ENCODE assay signal across 8 mouse cellular contexts in genomic region chr8:4165852-4166751, GRCm38 (mm10). TPM values are rescaled to one million over a fixed set of nuclear protein-coding genes. Genes with fewer than 3 reads are reported as not detected.
DNase-seq lines count a peak whose midpoint lies in the region; ATAC-seq and TF ChIP-seq lines count a peak whose summit lies in the region.

Evi5l (plus strand) TSS chr8:4166567.

- no peak within 1 kb of the TSS for H3K27ac ChIP-seq in heart, embryonic 12.5 days (ENCODE audit: poor library complexity, severe bottlenecking)
- H3K27ac ChIP-seq in kidney, postnatal 0 days = no peak within 1 kb of the TSS
- H3K27ac ChIP-seq in liver, embryonic 11.5 days (ENCODE audit: low read depth, low read length) = no peak within 1 kb of the TSS
- H3K27ac ChIP-seq in stomach, embryonic 14.5 days (ENCODE audit: low read length) = no peak within 1 kb of the TSS

- H3K4me2 ChIP-seq in heart, embryonic 12.5 days = peak within 1 kb of the TSS; percentile 95
- H3K4me2 ChIP-seq in kidney, postnatal 0 days (ENCODE audit: low read length) = peak within 1 kb of the TSS; percentile 94
- H3K4me2 ChIP-seq in liver, embryonic 11.5 days = peak within 1 kb of the TSS; percentile 90
- peak within 1 kb of the TSS; percentile 62 for H3K4me2 ChIP-seq in stomach, embryonic 14.5 days (replicated peaks; ENCODE audit: low read depth, low read length)

- H3K9me3 ChIP-seq in heart, embryonic 12.5 days (replicated peaks) = no peaks in the 10 kb centered on the region
- H3K9me3 ChIP-seq in kidney, postnatal 0 days (replicated peaks; ENCODE audit: low read length) = no peaks in the 10 kb centered on the region
- H3K9me3 ChIP-seq in liver, embryonic 11.5 days (ENCODE audit: control insufficient read depth, low read length) = no peaks in the 10 kb centered on the region
- H3K9me3 ChIP-seq in stomach, embryonic 14.5 days (ENCODE audit: control insufficient read depth, low read depth, low read length) = no peaks in the 10 kb centered on the region

- H3K4me3 ChIP-seq in heart, embryonic 12.5 days = peak within 1 kb of the TSS; percentile 91
- peak within 1 kb of the TSS; percentile 63 for H3K4me3 ChIP-seq in kidney, postnatal 0 days (replicated peaks; ENCODE audit: low read depth, low read length)
- H3K4me3 ChIP-seq in liver, embryonic 11.5 days (ENCODE audit: low read depth, low read length) = peak within 1 kb of the TSS; percentile 81
- peak within 1 kb of the TSS; percentile 80 for H3K4me3 ChIP-seq in stomach, embryonic 14.5 days (ENCODE audit: low read depth, low read length)

- no peak; the same call in 1 of the 2 replicates for TF ChIP-seq CTCF in kidney, postnatal 0 days (IDR thresholded peaks at IDR 0.05; ENCODE audit: low read depth)

- no peaks in the 10 kb centered on the region for H3K27me3 ChIP-seq in heart, embryonic 12.5 days (replicated peaks)
- no peaks in the 10 kb centered on the region for H3K27me3 ChIP-seq in kidney, postnatal 0 days (ENCODE audit: insufficient read depth, low read length)
- H3K27me3 ChIP-seq in liver, embryonic 11.5 days (replicated peaks; ENCODE audit: control insufficient read depth, insufficient read depth, low read length) = no peaks in the 10 kb centered on the region
- H3K27me3 ChIP-seq in stomach, embryonic 14.5 days (ENCODE audit: control insufficient read depth, insufficient read depth, low read length) = no peaks in the 10 kb centered on the region

- ATAC-seq in erythroid progenitor cell, adult 5-6 weeks (replicated peaks; ENCODE audit: low FRiP score, poor library complexity, severe bottlenecking) = peak; percentile 92
- ATAC-seq in heart, embryonic 12.5 days (ENCODE audit: insufficient number of reproducible peaks, low FRiP score) = peak; percentile 98
- peak; percentile 99 for ATAC-seq in kidney, postnatal 0 days (replicated peaks; ENCODE audit: low FRiP score, low read depth)
- peak; percentile 95 for ATAC-seq in liver, embryonic 11.5 days (replicated peaks; ENCODE audit: low FRiP score)
- peak; percentile 98 for ATAC-seq in stomach, embryonic 14.5 days (ENCODE audit: insufficient number of reproducible peaks, insufficient read depth, low FRiP score, low read depth)

- peak within 1 kb of the TSS; percentile 94 for H3K9ac ChIP-seq in heart, embryonic 12.5 days
- peak within 1 kb of the TSS; percentile 66 for H3K9ac ChIP-seq in kidney, postnatal 0 days (ENCODE audit: low read depth, low read length)
- H3K9ac ChIP-seq in liver, embryonic 11.5 days (ENCODE audit: low read depth, low read length) = peak within 1 kb of the TSS; percentile 76
- H3K9ac ChIP-seq in stomach, embryonic 14.5 days (replicated peaks; ENCODE audit: low read depth, low read length) = peak within 1 kb of the TSS; percentile 74

- DNase-seq in CD4-positive helper T cell, adult 2 months (ENCODE audit: low read depth, low spot score) = peak; percentile 99
- peak; percentile 100 for DNase-seq in brain, embryonic 18.5 days (ENCODE audit: low read depth, low spot score)
- peak; percentile 100 for DNase-seq in kidney, postnatal 0 days (ENCODE audit: low spot score)
- peak; percentile 94 for DNase-seq in liver, embryonic 11.5 days (ENCODE audit: low spot score)
- DNase-seq in naive thymus-derived CD4-positive, alpha-beta T cell, adult 2 months (ENCODE audit: low read depth) = peak; percentile 100

- WGBS in heart, embryonic 12.5 days = under 1% methylated on average over 51 of the region's 51 CpGs
- WGBS in kidney, postnatal 0 days = under 1% methylated on average over 50 of the region's 51 CpGs
- WGBS in liver, embryonic 11.5 days = under 1% methylated on average over 51 of the region's 51 CpGs
- under 1% methylated on average over 51 of the region's 51 CpGs for WGBS in stomach, embryonic 14.5 days

- peaks cover 9% of the 10 kb centered on the region for H3K4me1 ChIP-seq in heart, embryonic 12.5 days (replicated peaks)
- peaks cover 3% of the 10 kb centered on the region; the same call in 1 of the 2 replicates for H3K4me1 ChIP-seq in kidney, postnatal 0 days (replicated peaks; ENCODE audit: insufficient read depth, low read length)
- peaks cover 6% of the 10 kb centered on the region for H3K4me1 ChIP-seq in liver, embryonic 11.5 days (replicated peaks; ENCODE audit: control insufficient read depth, insufficient read depth, low read length)
- 0 out of 2 replicates have a peak, but pooled peaks cover 4% of the 10 kb centered on the region for H3K4me1 ChIP-seq in stomach, embryonic 14.5 days (ENCODE audit: control insufficient read depth, insufficient read depth, low read length)

- H3K36me3 ChIP-seq in heart, embryonic 12.5 days = no peaks in the 10 kb centered on the region
- H3K36me3 ChIP-seq in kidney, postnatal 0 days (ENCODE audit: insufficient read depth, low read length) = no peaks in the 10 kb centered on the region
- H3K36me3 ChIP-seq in liver, embryonic 11.5 days (ENCODE audit: control insufficient read depth, insufficient read depth, low read length) = no peaks in the 10 kb centered on the region
- H3K36me3 ChIP-seq in stomach, embryonic 14.5 days (ENCODE audit: control insufficient read depth, insufficient read depth, low read length) = no peaks in the 10 kb centered on the region

RNA-seq across cellular contexts. Expression of gene Evi5l, which starts in this region (rescaled TPM):
- 2.9 and 6.1 TPM in 2 replicates for total RNA-seq in erythroid progenitor cell, adult 5-6 weeks (2015; ENCODE audit: low replicate concordance)
- 2.2 and 13.6 TPM in 2 replicates for total RNA-seq in erythroid progenitor cell, adult 5-6 weeks (2017; ENCODE audit: low replicate concordance)
- polyA plus RNA-seq in heart, embryonic 12.5 days (2016; fragmentation: Nextera tagmentation; extraction: Ambion mirVana) = 15.2 and 18.4 TPM in 2 replicates
- polyA plus RNA-seq in kidney, postnatal 0 days (2015; fragmentation: Nextera tagmentation; extraction: Ambion mirVana) = 16.5 and 17.1 TPM in 2 replicates
- polyA plus RNA-seq in liver, embryonic 11.5 days (2014; fragmentation: Nextera tagmentation; extraction: Ambion mirVana) = 10.8 and 12.5 TPM in 2 replicates
- 20.2 and 20.8 TPM in 2 replicates for polyA plus RNA-seq in stomach, embryonic 14.5 days (2014; fragmentation: Nextera tagmentation; extraction: Ambion mirVana)
